Mouse (Mus musculus) G1E (cell line): ENCODE data around the gene Dct.

ENCODE experiments used
- CTCF ChIP-seq: IDR thresholded peaks from 2 replicates; pipeline ENCODE4 v1.5.1; 2012; ENCODE audit warnings: low read depth, low read length, inconsistent platforms, mixed read lengths
- TAL1 ChIP-seq: conservative IDR thresholded peaks from 2 replicates; pipeline ENCODE4 v1.6.1; 2012; ENCODE audit warnings: low read depth, low read length, inconsistent platforms, mixed read lengths

GRCm38 (mm10) chr14:118005697-118006096, 46.3 kb downstream of the Dct start:
- TF ChIP-seq CTCF (no peak), TAL1 (no peak)
